Mouse (Mus musculus) embryo, embryonic 11 days (tissue): Measurements from ENCODE around the gene Gm49416.
"Not testable (repeated sequence)": the region's sequence is repeated elsewhere in the genome, so short reads cannot be mapped to it uniquely, and the experiment has no call there.

Experiments used
- DNase-seq: peaks from one replicate; pipeline ENCODE4 v3.0.0-alpha.2; 2015

Gm49416 gene

GRCm38 (mm10) chr19:8880311-8881033 is 8.3 kb upstream of the Gm49416 start, which contains the start of gene Uqcc3:
TSS of gene Uqcc3 (minus strand) at chr19:8880923.
- DNase-seq: peak; percentile 95

DNA sequence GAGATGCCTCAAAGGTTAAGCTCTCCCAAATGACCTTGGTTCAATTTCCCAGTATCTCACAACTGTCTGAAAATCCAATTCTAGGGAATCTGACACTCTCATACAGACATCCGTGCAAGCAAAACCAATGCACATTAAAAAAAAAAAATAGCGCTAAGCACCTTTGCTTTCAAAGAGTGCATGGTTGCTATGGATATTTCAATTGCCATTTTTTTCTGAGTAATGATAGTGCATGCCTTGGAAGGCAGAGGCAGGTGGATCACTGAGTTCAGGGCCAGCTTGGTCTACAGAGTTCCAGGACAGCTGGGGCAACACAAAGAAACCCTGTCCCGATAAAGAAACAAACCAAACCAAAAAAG is 7.7 kb upstream of the Gm49416 start:
- DNase-seq: no peak

- DNase-seq: no peak
These were observed 5.1 kb upstream of the Gm49416 start, which contains the start of the genes Lbhd1 and Gm49403 for GRCm38 (mm10) chr19:8883616-8884015. TSS of gene Lbhd1 (plus strand) at chr19:8883732. TSS of gene Gm49403 (plus strand) at chr19:8883930.

GRCm38 (mm10) chr19:8886916-8887584 is 1.7 kb upstream of the Gm49416 start:
- no peak for DNase-seq

DNA sequence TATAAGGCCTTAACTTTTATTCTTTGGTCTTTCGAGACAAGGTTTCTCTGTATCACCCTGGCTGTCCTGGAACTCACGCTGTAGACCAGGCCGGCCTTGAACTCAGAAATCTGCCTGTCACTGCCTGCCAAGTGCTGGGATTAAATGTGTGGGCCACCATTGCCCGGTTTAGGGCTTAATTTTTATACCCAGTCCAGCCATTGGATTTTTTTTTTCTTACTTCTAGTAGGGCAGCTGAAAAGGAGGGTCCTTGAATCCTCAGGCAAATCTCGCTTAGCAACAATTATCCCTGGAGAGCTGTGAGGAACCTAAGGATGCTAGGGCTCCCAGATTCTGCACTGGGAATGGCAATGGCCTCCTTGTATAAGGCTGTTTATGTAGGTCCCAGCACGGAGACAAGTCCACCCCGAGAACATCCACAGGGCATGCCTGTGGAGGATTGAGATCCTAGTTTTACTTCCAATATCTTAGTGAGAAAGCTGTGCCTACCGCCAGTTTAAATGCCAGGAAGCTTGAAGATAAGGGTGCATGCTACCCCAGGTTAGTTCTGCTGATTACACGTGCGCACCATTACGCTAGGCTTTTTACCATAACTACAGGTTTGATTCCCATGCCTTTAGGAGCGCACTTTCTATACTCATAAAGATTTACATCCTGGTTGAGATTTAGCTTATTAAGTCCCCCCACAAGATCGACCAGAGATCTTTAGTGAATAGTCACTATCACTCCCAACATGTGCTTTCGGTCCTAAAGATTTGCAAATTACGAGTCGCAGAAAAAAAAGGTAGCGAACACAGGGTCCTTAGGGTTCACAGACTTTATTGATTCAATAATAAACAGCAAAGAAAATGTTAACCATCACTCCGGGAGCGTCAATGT is 902 bp upstream of the Gm49416 start:
- DNase-seq: no peak

DNA sequence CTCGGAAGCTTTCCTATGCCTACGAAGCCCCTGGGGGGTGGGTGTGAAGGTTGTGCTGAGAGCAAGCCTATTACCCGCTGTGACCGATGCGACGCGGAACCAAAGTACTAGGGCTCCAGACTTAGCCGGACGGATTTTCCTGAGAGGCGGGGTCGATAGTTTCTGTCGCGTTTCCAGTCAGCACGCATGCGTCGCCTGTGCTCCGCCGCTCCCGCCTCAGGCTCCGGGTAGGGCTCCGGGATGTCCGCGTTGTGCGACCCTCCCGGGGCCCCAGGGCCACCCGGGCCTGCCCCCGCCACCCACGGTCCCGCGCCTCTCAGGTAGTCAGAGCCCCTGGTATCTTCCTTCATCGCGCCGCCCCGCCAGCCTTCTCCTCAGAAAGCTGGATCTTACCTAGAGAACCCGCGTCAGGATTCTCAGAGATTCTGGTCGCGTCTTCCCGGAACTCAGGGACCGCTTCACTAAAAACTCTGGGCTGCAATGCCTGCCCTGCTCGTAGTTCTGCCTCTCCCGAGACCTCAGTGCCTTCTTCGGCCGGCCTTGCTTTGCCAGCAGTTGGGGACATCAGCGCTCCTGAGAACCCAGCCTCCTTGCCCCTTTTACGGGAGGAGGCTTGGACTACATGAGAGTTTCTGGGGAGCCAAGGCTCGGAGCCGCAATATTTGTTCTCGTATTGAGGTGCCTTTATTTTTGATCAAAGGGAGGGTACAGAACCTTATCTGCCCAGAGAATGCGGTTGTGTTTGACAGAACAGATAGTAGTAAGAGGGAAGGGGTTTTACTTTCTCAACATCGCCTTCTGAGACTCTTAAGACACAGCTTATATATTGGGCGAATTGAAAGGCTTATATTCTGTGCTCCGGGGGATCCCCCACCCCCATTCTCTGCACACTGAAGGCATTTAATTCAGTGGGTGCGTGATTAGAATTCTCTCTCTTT is 4.4 kb downstream of the Gm49416 start, which contains the start of gene Ints5:
Gene Ints5, plus strand, starts transcription at position 177 of the 938 bp plus-strand sequence.
- DNase-seq: peak; percentile 93

DNA sequence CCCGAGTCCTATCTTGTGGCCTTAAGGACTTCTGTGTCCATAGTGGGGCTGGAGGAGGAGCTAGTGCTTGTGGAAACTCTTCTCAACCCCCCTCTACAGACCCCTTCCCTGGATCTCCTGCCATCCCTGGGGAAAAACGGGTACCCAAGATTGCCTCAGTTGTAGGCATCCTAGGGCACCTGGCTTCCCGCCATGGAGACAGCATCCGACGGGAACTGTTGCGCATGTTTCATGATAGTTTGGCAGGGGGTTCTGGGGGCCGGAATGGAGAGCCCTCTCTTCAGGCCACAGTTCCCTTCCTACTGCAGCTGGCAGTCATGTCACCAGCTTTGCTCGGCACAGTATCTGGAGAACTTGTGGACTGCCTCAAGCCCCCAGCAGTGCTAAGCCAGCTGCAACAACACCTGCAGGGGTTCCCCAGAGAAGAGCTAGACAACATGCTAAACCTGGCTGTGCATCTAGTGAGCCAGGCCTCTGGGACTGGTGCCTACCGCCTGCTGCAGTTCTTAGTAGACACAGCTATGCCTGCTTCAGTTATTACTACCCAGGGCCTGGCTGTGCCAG is 6.8 kb downstream of the Gm49416 start:
- no peak for DNase-seq

GRCm38 (mm10) chr19:8896231-8896630 is 7.5 kb downstream of the Gm49416 start:
- DNase-seq: not testable (repeated sequence)

- peak; percentile 44 for DNase-seq
These were observed 8.6 kb downstream of the Gm49416 start for GRCm38 (mm10) chr19:8897211-8897864.

DNA sequence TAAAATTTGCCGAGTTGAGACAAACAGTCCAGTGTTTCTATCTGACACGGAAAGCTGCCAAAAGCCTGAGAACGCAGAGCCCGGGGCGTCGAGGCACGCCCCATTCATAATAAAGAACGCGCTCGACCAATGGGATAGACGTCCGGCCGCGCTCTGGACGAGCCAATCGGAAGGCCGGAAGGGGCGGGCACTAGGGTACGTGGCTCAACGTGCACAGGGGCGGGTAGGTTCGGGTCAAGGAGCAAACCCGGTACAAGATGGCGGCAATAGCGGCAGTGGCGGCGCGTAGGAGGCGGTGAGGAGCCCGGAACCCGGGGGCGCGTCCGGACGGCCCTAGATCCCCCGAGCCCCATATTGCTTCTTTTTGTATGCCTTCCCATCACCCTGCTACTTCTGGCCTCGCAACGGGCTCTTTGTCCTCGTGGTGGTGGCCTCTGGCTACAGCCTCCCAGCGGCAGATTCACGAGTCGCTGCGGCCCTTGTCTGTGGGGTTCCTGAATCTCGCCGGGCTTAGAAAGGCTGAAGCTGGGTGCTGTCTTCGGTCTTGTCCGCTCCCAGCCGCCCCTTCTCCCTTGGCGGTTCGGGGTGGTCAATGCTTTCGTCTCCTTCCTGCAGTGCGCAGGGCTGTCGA is 9.3 kb downstream of the Gm49416 start, which contains the start of gene Ganab:
Gene Ganab, plus strand, starts transcription at position 207 of the 631 bp plus-strand sequence.
- peak; percentile 100 for DNase-seq

GRCm38 (mm10) chr19:8898576-8898975 is 9.8 kb downstream of the Gm49416 start:
- no peak for DNase-seq

DNA sequence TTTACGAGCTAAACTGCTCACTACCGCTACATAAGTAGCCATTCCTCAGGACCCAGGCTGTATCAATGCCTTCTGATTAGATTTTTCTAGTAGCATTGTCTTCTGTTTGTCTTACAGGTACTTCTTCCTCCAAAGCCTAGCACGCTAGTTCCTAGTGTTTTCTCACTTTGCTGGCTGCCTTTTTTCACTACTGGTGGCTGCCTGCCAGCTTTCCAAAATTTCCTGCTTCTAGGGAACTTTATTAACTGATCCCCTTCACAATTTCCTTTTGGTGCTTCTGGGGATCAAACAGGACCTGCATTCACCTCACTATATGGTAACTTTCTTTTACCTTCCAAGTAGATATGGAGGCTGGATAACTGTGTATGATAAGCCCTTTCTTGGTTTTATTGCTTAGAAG is 10.4 kb downstream of the Gm49416 start:
- no peak for DNase-seq

DNA sequence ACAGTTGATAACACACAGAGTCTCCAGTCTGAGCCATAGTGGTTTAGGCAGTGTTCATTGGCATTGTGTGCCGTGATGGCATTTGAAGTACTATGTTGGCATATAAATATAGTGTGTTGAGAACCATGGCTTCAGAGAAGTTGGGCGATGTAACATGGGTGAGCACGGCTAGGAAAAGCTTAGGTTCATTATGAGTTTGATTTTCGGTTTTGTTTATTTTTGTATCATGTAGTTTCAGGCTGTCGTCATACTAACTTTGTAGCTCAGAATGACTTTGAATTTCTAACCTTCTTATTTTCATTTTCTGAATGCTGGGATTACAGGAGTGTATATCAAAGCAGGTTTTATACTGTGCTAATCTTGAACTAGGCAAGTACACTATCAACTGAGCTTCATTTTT is 14.7 kb downstream of the Gm49416 start:
- no peak for DNase-seq

DNA sequence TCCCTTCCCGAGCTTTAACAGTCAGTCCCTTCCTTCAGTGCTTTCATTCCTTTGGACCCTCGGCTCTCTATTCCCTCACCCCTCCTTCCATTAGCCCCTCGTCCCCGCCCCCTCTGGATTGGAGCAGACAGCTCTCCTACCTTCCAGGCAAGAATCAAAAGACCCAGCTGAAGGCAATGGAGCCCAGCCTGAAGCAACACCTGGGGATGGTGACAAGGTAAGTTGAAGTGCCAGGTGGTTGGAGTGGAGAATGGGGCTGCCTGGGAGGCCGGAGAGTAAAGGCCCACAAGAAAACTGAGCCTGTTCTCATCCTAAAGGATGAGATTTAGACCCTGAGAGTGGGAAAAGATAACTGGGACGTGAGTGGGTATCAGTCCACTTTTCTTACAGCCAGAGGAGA is 19.8 kb downstream of the Gm49416 start:
- DNase-seq: no peak

DNA sequence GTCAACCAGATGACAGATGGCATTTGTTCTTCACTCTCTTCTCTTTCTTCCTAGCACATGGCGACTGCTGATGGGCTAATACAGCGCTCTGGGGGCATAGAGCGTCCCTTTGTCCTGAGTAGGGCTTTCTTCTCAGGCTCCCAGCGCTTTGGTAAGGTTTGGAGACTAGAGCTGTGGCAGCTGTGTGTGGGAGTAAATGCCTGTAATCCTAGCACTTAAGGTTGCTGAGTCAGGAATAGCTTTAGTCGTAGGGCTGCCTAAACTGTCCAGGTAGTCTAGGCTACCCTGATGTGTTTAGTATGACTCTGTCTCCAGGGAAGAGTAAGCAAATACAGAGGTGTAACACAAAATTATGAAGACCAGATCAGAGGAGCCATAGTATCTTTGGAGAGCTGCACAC is 23.1 kb downstream of the Gm49416 start:
- no peak for DNase-seq

DNA sequence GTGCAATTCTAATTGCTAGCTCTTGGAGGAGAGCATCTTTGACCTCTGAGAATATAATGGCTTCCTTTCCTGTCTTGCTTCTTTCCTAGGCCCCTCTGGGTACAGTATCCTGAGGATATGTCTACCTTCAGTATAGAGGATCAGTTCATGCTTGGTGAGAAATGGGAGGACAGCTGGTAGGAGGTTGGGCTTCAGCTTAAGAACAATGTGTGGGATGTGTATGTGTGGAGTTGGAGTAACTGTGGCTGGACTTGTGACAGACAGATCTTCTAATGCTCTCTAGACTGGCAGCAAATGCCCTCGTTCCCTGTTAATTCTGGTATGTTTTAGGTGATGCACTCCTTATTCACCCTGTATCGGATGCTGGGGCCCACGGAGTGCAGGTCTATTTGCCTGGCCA is 25.5 kb downstream of the Gm49416 start:
- DNase-seq: no peak

DNA sequence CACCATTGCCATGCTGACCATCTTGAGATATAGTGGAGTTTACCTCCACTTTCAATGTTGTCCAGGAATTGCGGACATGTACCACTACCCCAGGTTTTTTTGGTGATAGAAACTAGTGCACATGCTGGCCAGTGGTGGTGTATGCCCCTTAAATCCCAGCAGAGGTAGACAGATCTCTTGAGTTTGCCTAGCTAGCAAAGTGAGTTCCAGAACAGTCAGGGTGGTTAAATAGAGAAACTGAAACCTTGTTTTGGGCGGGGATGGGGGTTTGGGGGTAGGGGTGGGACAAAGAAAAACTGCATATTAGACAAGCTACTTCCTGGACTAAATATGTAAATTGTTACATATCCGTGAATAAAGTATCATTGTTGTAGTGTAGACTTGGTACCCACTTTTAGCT is 30.3 kb downstream of the Gm49416 start:
- no peak for DNase-seq

- no peak for DNase-seq
These were observed 31.0 kb downstream of the Gm49416 start for GRCm38 (mm10) chr19:8919684-8920072.

GRCm38 (mm10) chr19:8920073-8920736 is 31.5 kb downstream of the Gm49416 start, which contains the start of gene B3gat3:
TSS of gene B3gat3 (plus strand) at chr19:8920374.
- peak; percentile 97 for DNase-seq

DNA sequence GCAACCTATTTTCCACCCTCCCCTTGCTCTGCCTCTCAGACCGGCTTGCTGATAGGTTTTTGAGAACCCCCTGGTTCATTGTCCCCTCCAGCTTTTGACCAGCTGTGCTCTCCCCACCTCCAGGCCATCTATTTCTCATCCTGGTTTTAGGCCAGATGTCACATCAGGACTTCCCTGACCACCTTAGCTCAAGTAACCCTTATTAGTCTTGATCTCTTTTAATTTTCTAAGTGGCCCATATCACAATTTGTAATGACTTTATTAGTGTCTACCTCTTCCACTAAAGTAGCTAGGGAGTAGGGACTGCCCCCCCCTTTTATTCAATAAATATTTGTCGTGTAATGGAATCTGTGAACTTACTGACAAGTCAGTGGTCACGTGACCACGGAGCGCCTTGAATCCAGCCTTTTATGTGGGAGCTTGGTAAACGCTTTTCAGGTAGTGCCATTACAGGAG is 32.1 kb downstream of the Gm49416 start:
- peak; percentile 81 for DNase-seq
